Mouse (Mus musculus): ENCODE measurements around the gene Slit2.

- no peak for TF ChIP-seq MYOD1 (IDR thresholded peaks at IDR 0.05; ENCODE audit: control insufficient read depth, insufficient read length, low read depth)
- TF ChIP-seq USF1 (IDR thresholded peaks at IDR 0.05; ENCODE audit: low read depth): no peak
- TF ChIP-seq CTCF (IDR thresholded peaks at IDR 0.05; ENCODE audit: control insufficient read depth, insufficient read depth, insufficient read length): no peak
- no peak for TF ChIP-seq CEBPB (IDR thresholded peaks at IDR 0.05; ENCODE audit: low read depth)
These were observed 130.5 kb downstream of the Slit2 start for GRCm38 (mm10) chr5:48113400-48113799.

All from C2C12 (cell line).